Mouse (Mus musculus): ENCODE results near the gene Col11a2. TPM values are rescaled to one million over a fixed set of nuclear protein-coding genes. Genes with fewer than 3 reads are reported as not detected.

Gene Col11a2
- polyA plus RNA-seq, 1 experiment from 2014 or later = 1.0 TPM

GRCm38 (mm10) chr17:34028501-34029149 lies 10.6 kb upstream of the Col11a2 start:
- 75% methylated on average over 17 of the region's 17 CpGs for WGBS
- DNase-seq (ENCODE audit: low spot score) = peak; percentile 77
- no peaks in the 10 kb centered on the region for H3K9me3 ChIP-seq
- H3K27ac ChIP-seq = peak overlapping the region; percentile 86; the same call in 1 of the 2 replicates
- H3K36me3 ChIP-seq = peaks cover 27% of the 10 kb centered on the region
- H3K27me3 ChIP-seq (ENCODE audit: insufficient read depth, poor library complexity, severe bottlenecking) = no peaks in the 10 kb centered on the region
- peak overlapping the region; percentile 76 for H3K4me3 ChIP-seq
- peaks cover 86% of the 10 kb centered on the region for H3K4me1 ChIP-seq

- DNase-seq (ENCODE audit: low spot score) = peak; percentile 70
- Histone ChIP-seq H3K4me3 (peak overlapping the region; percentile 80), H3K27me3 (ENCODE audit: insufficient read depth, poor library complexity, severe bottlenecking) (no peaks in the 10 kb centered on the region), H3K27ac (0 out of 2 replicates have a peak overlapping the region, but pooled peaks have one; percentile 98), H3K36me3 (peaks cover 34% of the 10 kb centered on the region), H3K4me1 (peaks cover 84% of the 10 kb centered on the region), H3K9me3 (no peaks in the 10 kb centered on the region)
- WGBS = 88% methylated on average over 18 of the region's 18 CpGs
These were observed 9.9 kb upstream of the Col11a2 start for GRCm38 (mm10) chr17:34029150-34029889.

DNA sequence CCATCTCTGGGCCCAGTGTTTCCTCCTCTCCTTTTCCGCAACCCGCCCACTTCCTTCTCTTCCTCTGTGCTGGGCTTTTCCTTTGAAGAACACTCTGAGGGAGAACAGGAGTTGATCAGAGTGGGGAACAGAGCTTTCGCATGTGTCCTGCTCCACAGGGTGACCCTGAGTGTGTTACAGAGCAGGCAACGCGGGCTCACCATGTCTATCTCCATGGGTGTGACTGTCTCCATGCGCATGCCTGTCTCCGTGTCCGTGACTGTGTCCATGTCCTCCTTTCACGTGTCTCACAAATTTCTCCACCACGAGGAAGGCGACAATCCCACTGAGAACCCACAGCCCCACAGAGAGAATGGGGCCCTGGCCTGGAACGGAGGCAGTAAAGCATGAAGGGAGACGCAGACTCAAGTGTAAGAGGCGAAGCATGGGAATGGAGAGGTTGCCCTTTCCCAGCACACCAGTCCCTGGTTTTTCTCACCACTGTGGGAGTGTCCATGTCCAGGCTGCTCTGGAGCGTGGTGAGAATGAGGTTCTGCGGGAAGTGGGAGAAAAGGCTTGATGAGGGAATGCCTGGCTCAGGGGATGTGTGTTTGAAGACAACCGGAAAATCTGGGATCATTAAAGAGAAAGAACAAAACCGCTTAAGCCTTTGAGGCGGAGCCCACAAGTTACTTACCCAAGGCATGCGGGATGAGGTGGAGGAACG lies 9.2 kb upstream of the Col11a2 start:
- H3K4me3 ChIP-seq = peak overlapping the region; percentile 80
- peak overlapping the region; percentile 98 for H3K27ac ChIP-seq
- H3K9me3 ChIP-seq = no peaks in the 10 kb centered on the region
- no peaks in the 10 kb centered on the region for H3K27me3 ChIP-seq (ENCODE audit: insufficient read depth, poor library complexity, severe bottlenecking)
- peak; percentile 73 for DNase-seq (ENCODE audit: low spot score)
- peaks cover 77% of the 10 kb centered on the region for H3K4me1 ChIP-seq
- WGBS = 78% methylated on average over 21 of the region's 21 CpGs
- peaks cover 39% of the 10 kb centered on the region for H3K36me3 ChIP-seq

DNA sequence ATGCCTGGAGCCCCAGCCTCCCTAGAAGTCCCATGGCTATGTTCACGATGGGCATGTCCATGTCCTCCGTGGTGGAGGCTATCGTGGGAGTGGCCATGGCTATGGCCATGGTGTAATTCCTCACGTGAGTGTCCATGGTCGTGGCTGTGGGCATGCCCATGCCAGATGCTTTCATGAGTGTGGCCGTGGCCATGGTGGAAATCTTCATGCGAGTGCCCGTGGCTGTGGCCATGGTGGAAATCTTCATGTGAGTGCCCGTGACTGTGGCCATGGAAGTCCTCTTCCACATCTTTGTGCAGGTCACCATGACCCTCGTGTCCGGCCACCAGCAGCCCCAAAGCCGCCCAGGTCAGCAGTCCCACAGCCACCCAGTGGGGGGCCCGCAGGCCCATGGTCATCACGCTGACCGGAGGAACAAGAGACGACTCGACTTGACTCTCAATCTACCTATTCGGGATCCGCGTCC lies 8.3 kb upstream of the Col11a2 start:
- no peaks in the 10 kb centered on the region for H3K27me3 ChIP-seq (ENCODE audit: insufficient read depth, poor library complexity, severe bottlenecking)
- peak overlapping the region; percentile 80 for H3K4me3 ChIP-seq
- peak; percentile 81 for DNase-seq (ENCODE audit: low spot score)
- no peaks in the 10 kb centered on the region for H3K9me3 ChIP-seq
- H3K36me3 ChIP-seq = peaks cover 46% of the 10 kb centered on the region
- 4% methylated on average over 20 of the region's 20 CpGs for WGBS
- peaks cover 68% of the 10 kb centered on the region for H3K4me1 ChIP-seq
- H3K27ac ChIP-seq = peak overlapping the region; percentile 98

GRCm38 (mm10) chr17:34031465-34032173 lies 7.6 kb upstream of the Col11a2 start, which contains the start of the genes Slc39a7 and Rxrb:
Gene Slc39a7, minus strand, starts transcription at chr17:34031682.
Gene Rxrb, plus strand, starts transcription at chr17:34031812.
- H3K27ac ChIP-seq = peak within 1 kb of the TSS; percentile 98
- peak; percentile 98 for DNase-seq (ENCODE audit: low spot score)
- WGBS = under 1% methylated on average over 88 of the region's 88 CpGs
- peak within 1 kb of the TSS; percentile 80 for H3K4me3 ChIP-seq
- peaks cover 65% of the 10 kb centered on the region for H3K4me1 ChIP-seq
- H3K9me3 ChIP-seq = no peaks in the 10 kb centered on the region
- H3K36me3 ChIP-seq = peaks cover 54% of the 10 kb centered on the region
- no peaks in the 10 kb centered on the region for H3K27me3 ChIP-seq (ENCODE audit: insufficient read depth, poor library complexity, severe bottlenecking)

DNA sequence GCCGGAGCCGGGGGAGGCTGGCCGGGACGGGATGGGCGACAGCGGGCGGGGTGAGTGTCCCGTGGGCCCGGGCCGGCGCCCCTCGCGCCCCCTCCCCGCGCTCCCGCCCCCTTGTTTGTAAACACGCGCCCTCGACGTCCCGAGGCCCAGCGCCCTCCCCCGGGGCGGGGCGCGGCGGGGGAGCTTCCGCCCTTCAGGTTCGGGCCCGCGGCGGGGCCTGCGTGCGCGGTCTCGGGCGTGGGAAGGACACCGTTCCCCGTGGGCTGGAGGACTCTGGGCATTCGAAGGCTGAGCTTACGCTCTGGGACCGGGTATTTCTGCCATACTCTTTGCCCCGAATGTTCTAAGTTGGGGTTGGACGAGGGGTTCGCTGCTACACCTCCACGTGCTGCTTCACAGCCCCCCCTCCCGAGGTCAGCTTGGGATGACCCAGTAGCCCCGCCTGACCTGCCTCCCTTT lies 7.0 kb upstream of the Col11a2 start:
- Histone ChIP-seq H3K9me3 (no peaks in the 10 kb centered on the region), H3K36me3 (peaks cover 60% of the 10 kb centered on the region), H3K4me1 (peaks cover 60% of the 10 kb centered on the region), H3K4me3 (peak overlapping the region; percentile 80), H3K27me3 (ENCODE audit: insufficient read depth, poor library complexity, severe bottlenecking) (peaks cover 3% of the 10 kb centered on the region), H3K27ac (peak overlapping the region; percentile 98)
- DNase-seq (ENCODE audit: low spot score) = no peak
- WGBS = under 1% methylated on average over 45 of the region's 48 CpGs

DNA sequence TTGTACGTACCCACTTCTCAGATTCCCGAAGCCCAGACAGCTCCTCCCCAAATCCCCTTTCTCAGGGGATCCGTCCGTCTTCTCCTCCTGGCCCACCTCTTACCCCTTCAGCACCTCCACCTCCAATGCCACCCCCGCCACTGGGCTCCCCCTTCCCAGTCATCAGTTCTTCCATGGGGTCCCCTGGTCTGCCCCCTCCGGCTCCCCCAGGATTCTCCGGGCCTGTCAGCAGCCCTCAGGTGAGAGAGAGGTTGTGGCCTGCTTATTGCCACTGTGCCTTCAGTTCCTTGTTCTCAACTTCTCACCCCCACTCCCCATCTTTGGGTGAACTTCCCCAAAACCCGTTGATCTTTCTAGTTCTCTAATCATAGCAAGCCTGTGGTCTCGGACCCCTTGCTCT lies 6.4 kb upstream of the Col11a2 start:
- H3K36me3 ChIP-seq = peaks cover 66% of the 10 kb centered on the region

DNA sequence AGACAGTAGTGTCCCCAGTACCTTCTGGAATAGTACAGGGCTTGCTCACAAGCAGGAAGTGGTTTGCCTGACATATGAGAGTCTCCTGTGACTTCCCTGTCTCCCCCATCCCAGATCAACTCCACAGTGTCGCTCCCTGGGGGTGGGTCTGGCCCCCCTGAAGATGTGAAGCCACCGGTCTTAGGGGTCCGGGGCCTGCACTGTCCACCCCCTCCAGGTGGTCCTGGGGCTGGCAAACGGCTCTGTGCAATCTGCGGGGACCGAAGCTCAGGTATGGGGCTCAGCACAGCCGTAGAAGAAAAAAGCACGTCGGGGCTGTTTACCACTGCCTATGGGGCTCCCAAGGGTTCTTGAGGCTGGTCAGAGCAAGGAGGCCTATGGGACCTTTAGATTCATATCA lies 5.8 kb upstream of the Col11a2 start:
- Histone ChIP-seq H3K4me3 (peak overlapping the region; percentile 80), H3K36me3 (peaks cover 65% of the 10 kb centered on the region), H3K27me3 (ENCODE audit: insufficient read depth, poor library complexity, severe bottlenecking) (peaks cover 16% of the 10 kb centered on the region), H3K9me3 (no peaks in the 10 kb centered on the region), H3K27ac (peak overlapping the region; percentile 98; the same call in 1 of the 2 replicates), H3K4me1 (peaks cover 56% of the 10 kb centered on the region)
- WGBS = 93% methylated on average over 9 of the region's 9 CpGs
- no peak for DNase-seq (ENCODE audit: low spot score)

More for the DNA sequence above, 6.4 kb upstream of the Col11a2 start:
- Histone ChIP-seq H3K4me3 (peak overlapping the region; percentile 80), H3K27me3 (ENCODE audit: insufficient read depth, poor library complexity, severe bottlenecking) (peaks cover 9% of the 10 kb centered on the region), H3K9me3 (no peaks in the 10 kb centered on the region), H3K4me1 (peaks cover 58% of the 10 kb centered on the region), H3K27ac (peak overlapping the region; percentile 98)
- peak; percentile 77 for DNase-seq (ENCODE audit: low spot score)
- 58% methylated on average over 9 of the region's 9 CpGs for WGBS

DNA sequence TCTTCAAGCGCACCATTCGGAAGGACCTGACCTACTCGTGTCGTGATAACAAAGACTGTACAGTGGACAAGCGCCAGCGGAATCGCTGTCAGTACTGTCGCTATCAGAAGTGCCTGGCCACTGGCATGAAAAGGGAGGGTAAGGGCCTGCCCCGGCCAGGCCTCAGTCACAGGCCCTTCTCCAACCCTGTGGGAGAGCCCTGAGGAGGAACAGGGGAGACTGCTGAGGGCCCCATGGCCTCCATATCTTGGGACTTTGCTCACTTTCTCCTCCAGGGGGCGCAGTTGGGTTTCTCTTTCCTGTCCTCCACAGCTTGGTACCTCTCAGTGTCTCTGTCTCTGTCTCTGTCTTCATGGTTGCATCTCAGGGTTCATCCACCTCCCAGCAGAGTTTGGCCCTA lies 5.2 kb upstream of the Col11a2 start:
- H3K4me3 ChIP-seq = no peak overlapping the region
- WGBS = 68% methylated on average over 10 of the region's 10 CpGs
- H3K27me3 ChIP-seq (ENCODE audit: insufficient read depth, poor library complexity, severe bottlenecking) = peaks cover 22% of the 10 kb centered on the region
- H3K4me1 ChIP-seq = peaks cover 56% of the 10 kb centered on the region
- H3K9me3 ChIP-seq = no peaks in the 10 kb centered on the region
- no peak overlapping the region for H3K27ac ChIP-seq
- peaks cover 58% of the 10 kb centered on the region for H3K36me3 ChIP-seq
- DNase-seq (ENCODE audit: low spot score) = no peak

- H3K36me3 ChIP-seq = peaks cover 46% of the 10 kb centered on the region
- no peak overlapping the region for H3K27ac ChIP-seq
- H3K4me1 ChIP-seq = peaks cover 55% of the 10 kb centered on the region
- no peak overlapping the region for H3K4me3 ChIP-seq
- 93% methylated on average over 8 of the region's 9 CpGs for WGBS
- peaks cover 37% of the 10 kb centered on the region for H3K27me3 ChIP-seq (ENCODE audit: insufficient read depth, poor library complexity, severe bottlenecking)
- no peaks in the 10 kb centered on the region for H3K9me3 ChIP-seq
- DNase-seq (ENCODE audit: low spot score) = no peak
These were observed 3.7 kb upstream of the Col11a2 start for GRCm38 (mm10) chr17:34035517-34035916.

GRCm38 (mm10) chr17:34036647-34037046 lies 2.6 kb upstream of the Col11a2 start:
- 76% methylated on average over 10 of the region's 10 CpGs for WGBS
- H3K27me3 ChIP-seq (ENCODE audit: insufficient read depth, poor library complexity, severe bottlenecking) = peaks cover 48% of the 10 kb centered on the region
- DNase-seq (ENCODE audit: low spot score) = no peak
- H3K27ac ChIP-seq = no peak overlapping the region
- H3K4me1 ChIP-seq = peaks cover 59% of the 10 kb centered on the region
- peaks cover 46% of the 10 kb centered on the region for H3K36me3 ChIP-seq
- H3K9me3 ChIP-seq = no peaks in the 10 kb centered on the region
- no peak overlapping the region for H3K4me3 ChIP-seq

GRCm38 (mm10) chr17:34037241-34037640 lies 2.0 kb upstream of the Col11a2 start:
- H3K4me1 ChIP-seq = peaks cover 58% of the 10 kb centered on the region
- no peak for DNase-seq (ENCODE audit: low spot score)
- H3K27me3 ChIP-seq (ENCODE audit: insufficient read depth, poor library complexity, severe bottlenecking) = peaks cover 54% of the 10 kb centered on the region
- no peak overlapping the region for H3K27ac ChIP-seq
- H3K9me3 ChIP-seq = no peaks in the 10 kb centered on the region
- H3K36me3 ChIP-seq = peaks cover 46% of the 10 kb centered on the region
- 93% methylated on average over 7 of the region's 7 CpGs for WGBS
- no peak overlapping the region for H3K4me3 ChIP-seq

All from heart, embryonic 10.5 days (tissue).